In genomic region chr8:95988616-95989380, GRCm38 (mm10) we compare ENCODE assay signal across 14 mouse cellular contexts.
"Had no signal": no experiment of that assay in that cellular context is flagged by ENCODE, and none has a peak within 500 bp of the region (broad histone marks: within the 10 kb centered on the region; RNA-seq: fewer than 3 reads in every experiment).

No protein-coding gene starts in this region.

- DNase-seq: lung, adult 18-20 months; lung, embryonic 14.5 days; lung, postnatal 10 days; lung, postnatal 4 days; midbrain, embryonic 14.5 days; retina, postnatal 1 day; right cerebral cortex, adult 18-20 months; right cerebral cortex, postnatal 25 days; right cerebral cortex, postnatal 4 days; spleen, adult 18-20 months; thymus, adult 18-20 months; thymus, postnatal 14 days; thymus, postnatal 36 days had no signal

- ATAC-seq: midbrain, embryonic 16.5 days had no signal
